Mouse (Mus musculus) forebrain, embryonic 10.5 days (tissue): Measurements from ENCODE around the gene Sccpdh. TPM values are rescaled to one million over a fixed set of nuclear protein-coding genes. Genes with fewer than 3 reads are reported as not detected.
A peak's percentile ranks its signal among the peaks of the same experiment; 100 is the strongest.
"Not testable (repeated sequence)": the region's sequence is repeated elsewhere in the genome, so short reads cannot be mapped to it uniquely, and the experiment has no call there.

Experiments used
- DNase-seq: peaks from one replicate; pipeline ENCODE4 v3.0.0-alpha.2; 2017; ENCODE audit warnings: low spot score; ENCODE audit errors: extremely low spot score
- H3K27ac ChIP-seq: fragments of 300-500 bp; sonication (generic); 2 replicates; pipeline ENCODE4 v1.5.1; 2016; ENCODE audit warnings: mild to moderate bottlenecking
- H3K27me3 ChIP-seq: fragments of 300-500 bp; sonication (generic); 2 replicates; pipeline ENCODE4 v1.6.1; 2016; ENCODE audit warnings: mild to moderate bottlenecking; ENCODE audit not compliant: poor library complexity, severe bottlenecking
- H3K36me3 ChIP-seq: fragments of 300-500 bp; sonication (generic); replicated peaks from 2 replicates; pipeline ENCODE4 v1.6.1; 2016; ENCODE audit warnings: mild to moderate bottlenecking, moderate library complexity
- H3K4me1 ChIP-seq: fragments of 300-500 bp; sonication (generic); 2 replicates; pipeline ENCODE4 v1.6.1; 2016
- H3K4me3 ChIP-seq: fragments of 300-500 bp; sonication (generic); 2 replicates; pipeline ENCODE4 v1.5.1; 2016; ENCODE audit warnings: mild to moderate bottlenecking, moderate library complexity
- H3K9me3 ChIP-seq: fragments of 300-500 bp; sonication (generic); 2 replicates; pipeline ENCODE4 v1.6.1; 2016; ENCODE audit warnings: mild to moderate bottlenecking, moderate library complexity
- WGBS: fragments of 180-500 bp; shearing (Covaris S2); methylation state at CpG from one replicate; pipeline ENCODE4 v1.1.7; 2016; 5-methylcytosine and 5-hydroxymethylcytosine counted together
- polyA plus RNA-seq: library from polyadenylated mRNA; unstranded; fragments of >200 nt; fragmentation: Nextera tagmentation; extraction: Ambion mirVana; gene quantifications from 2 replicates; pipeline ENCODE4 v1.2.1, GENCODE M21; 2016

The Sccpdh gene
- polyA plus RNA-seq, 1 experiment from 2014 or later: 70.1 TPM

GRCm38 (mm10) chr1:179713367-179713766 lies 45.4 kb downstream of the Sccpdh start:
- no peaks in the 10 kb centered on the region for H3K36me3 ChIP-seq
- H3K4me3 ChIP-seq: no peak overlapping the region
- H3K4me1 ChIP-seq: no peaks in the 10 kb centered on the region
- DNase-seq: no peak
- H3K27ac ChIP-seq: no peak overlapping the region
- H3K27me3 ChIP-seq: no peaks in the 10 kb centered on the region
- WGBS: 90% methylated on average over 3 of the region's 3 CpGs
- peaks cover 8% of the 10 kb centered on the region; the same call in 1 of the 2 replicates for H3K9me3 ChIP-seq

GRCm38 (mm10) chr1:179715289-179715688 lies 47.3 kb downstream of the Sccpdh start:
- WGBS: 96% methylated on average over 4 of the region's 4 CpGs
- not testable (repeated sequence) for H3K9me3 ChIP-seq, H3K36me3 ChIP-seq, DNase-seq, H3K27ac ChIP-seq, H3K4me3 ChIP-seq, H3K4me1 ChIP-seq, H3K27me3 ChIP-seq

GRCm38 (mm10) chr1:179715786-179716185 lies 47.8 kb downstream of the Sccpdh start:
- Histone ChIP-seq H3K4me1 (no peaks in the 10 kb centered on the region), H3K36me3 (no peaks in the 10 kb centered on the region), H3K27ac (no peak overlapping the region), H3K9me3 (peaks cover 8% of the 10 kb centered on the region; the same call in 1 of the 2 replicates), H3K4me3 (no peak overlapping the region), H3K27me3 (no peaks in the 10 kb centered on the region)
- no peak for DNase-seq
- 93% methylated on average over 4 of the region's 4 CpGs for WGBS

GRCm38 (mm10) chr1:179722811-179723469 lies 54.9 kb downstream of the Sccpdh start:
- Histone ChIP-seq H3K36me3 (no peaks in the 10 kb centered on the region), H3K27me3 (no peaks in the 10 kb centered on the region), H3K9me3 (no peaks in the 10 kb centered on the region; the same call in 1 of the 2 replicates), H3K27ac (no peak overlapping the region), H3K4me1 (no peaks in the 10 kb centered on the region), H3K4me3 (no peak overlapping the region)
- no peak for DNase-seq
- 76% methylated on average over 8 of the region's 8 CpGs for WGBS

GRCm38 (mm10) chr1:179728661-179729060 lies 60.7 kb downstream of the Sccpdh start:
- Histone ChIP-seq H3K36me3 (no peaks in the 10 kb centered on the region), H3K4me1 (no peaks in the 10 kb centered on the region), H3K4me3 (no peak overlapping the region), H3K27me3 (no peaks in the 10 kb centered on the region), H3K27ac (no peak overlapping the region), H3K9me3 (peaks cover 5% of the 10 kb centered on the region; the same call in 1 of the 2 replicates)
- 87% methylated on average over 10 of the region's 10 CpGs for WGBS
- no peak for DNase-seq

GRCm38 (mm10) chr1:179731391-179731790 lies 63.4 kb downstream of the Sccpdh start:
- Histone ChIP-seq H3K4me1 (no peaks in the 10 kb centered on the region), H3K36me3 (no peaks in the 10 kb centered on the region), H3K9me3 (peaks cover 5% of the 10 kb centered on the region; the same call in 1 of the 2 replicates), H3K27ac (no peak overlapping the region), H3K27me3 (no peaks in the 10 kb centered on the region), H3K4me3 (no peak overlapping the region)
- no peak for DNase-seq
- whole genome bisulfite sequencing: 94% methylated on average over 3 of the region's 3 CpGs

- no peaks in the 10 kb centered on the region for H3K36me3 ChIP-seq
- H3K9me3 ChIP-seq: no peaks in the 10 kb centered on the region
- peak; percentile 54 for DNase-seq
- WGBS: 47% methylated on average over 15 of the region's 15 CpGs
- H3K27ac ChIP-seq: no peak overlapping the region
- no peaks in the 10 kb centered on the region for H3K27me3 ChIP-seq
- no peak overlapping the region for H3K4me3 ChIP-seq
- H3K4me1 ChIP-seq: no peaks in the 10 kb centered on the region
Observed at GRCm38 (mm10) chr1:179734500-179735474, 66.8 kb downstream of the Sccpdh start.

- H3K27ac ChIP-seq: no peak overlapping the region
- no peaks in the 10 kb centered on the region for H3K27me3 ChIP-seq
- H3K9me3 ChIP-seq: no peaks in the 10 kb centered on the region
- 82% methylated on average over 3 of the region's 3 CpGs for WGBS
- H3K4me1 ChIP-seq: no peaks in the 10 kb centered on the region
- DNase-seq: no peak
- no peaks in the 10 kb centered on the region for H3K36me3 ChIP-seq
- no peak overlapping the region for H3K4me3 ChIP-seq
Observed at GRCm38 (mm10) chr1:179736483-179736882, 68.5 kb downstream of the Sccpdh start.

Other genes starting within 250 kb of the Sccpdh start
- gene Smyd3, start 150.2 kb upstream of the Sccpdh start, polyA plus RNA-seq: 14.7 and 18.0 TPM in 2 replicates
- 22.9 and 27.2 TPM in 2 replicates for gene Tfb2m, start 121.9 kb upstream of the Sccpdh start, polyA plus RNA-seq
- gene Cnst, start 121.8 kb upstream of the Sccpdh start, polyA plus RNA-seq: 17.4 and 18.5 TPM in 2 replicates
- not detected in 2 replicates for gene Kif28, start 77.1 kb downstream of the Sccpdh start, polyA plus RNA-seq
- gene Gm10518, start 135.2 kb downstream of the Sccpdh start, polyA plus RNA-seq: 0.17 and 0.23 TPM in 2 replicates
- 33.0 and 34.5 TPM in 2 replicates for gene Ahctf1, start 135.5 kb downstream of the Sccpdh start, polyA plus RNA-seq